Mouse (Mus musculus) Patski (cell line): ENCODE data around the gene Ccdc33. TPM values are rescaled to one million over a fixed set of nuclear protein-coding genes. Genes with fewer than 3 reads are reported as not detected.

ENCODE experiments used
- ATAC-seq: fragments of 100-300 bp; one replicate; pipeline ENCODE4 v1.8.0; 2021
- CTCF ChIA-PET: fragments of 350-600 bp; sonication (Branson Sonifier 250); formaldehyde crosslinking; loops from one replicate; lab custom pipeline; 2022; ENCODE audit warnings: inconsistent platforms; lab: Charles Lee
- POLR2A ChIA-PET: fragments of 350-600 bp; sonication (Branson Sonifier 250); formaldehyde crosslinking; loops from one replicate; lab custom pipeline; 2022; ENCODE audit warnings: antibody characterized with exemption, inconsistent platforms; lab: Charles Lee
- DNase-seq: peaks from one replicate; pipeline ENCODE4 v3.0.0-alpha.2; 2011; ENCODE audit warnings: low read depth, low spot score
- H3K27me3 ChIP-seq: fragments of 371-371 bp; one replicate; pipeline ENCODE4 v1.5.1; 2021
- CTCF ChIP-seq: fragments of 100-300 bp; IDR thresholded peaks from one replicate; pipeline ENCODE4 v1.5.1; 2021
- in situ Hi-C: fragments of 300-500 bp; cut with MboI; formaldehyde crosslinking; loops from 3 replicates; pipeline ENCODE4 v1.11.1; 2018; ENCODE audit warnings: low pct_unique_long_range_greater_than_20kb, mixed read lengths
- polyA plus RNA-seq: library from polyadenylated mRNA; unstranded; gene quantifications from one replicate; pipeline ENCODE4 v1.2.3, GENCODE M21; 2021

Ccdc33 gene
- polyA plus RNA-seq, 1 experiment from 2014 or later, result 0.60 TPM

DNA sequence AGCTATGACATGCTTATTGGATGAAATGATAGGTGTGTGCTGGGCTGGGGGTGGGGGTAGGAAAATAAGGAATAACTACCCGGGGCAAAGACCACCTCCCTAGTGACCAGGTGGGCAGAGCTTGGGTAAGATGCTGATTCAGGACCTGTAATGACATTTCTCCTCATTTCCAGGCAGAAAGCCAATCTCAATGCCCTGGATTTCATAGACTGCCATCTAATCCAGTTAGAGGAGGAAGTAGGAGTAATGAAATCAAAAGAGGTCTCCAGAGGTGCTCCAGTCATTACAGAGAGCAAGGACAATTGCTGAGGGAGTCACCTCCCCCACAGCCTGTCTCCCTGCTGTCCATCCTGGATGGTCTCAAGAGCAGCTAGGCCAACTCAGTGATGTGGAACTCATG lies 58.7 kb downstream of the Ccdc33 start:
- in situ Hi-C loops, result loop anchor here (5.0 kb wide), 1 partner anchor 82 kb away; no protein-coding TSS in a partner anchor
- POLR2A ChIA-PET, result no interaction called here
- ATAC-seq (no peak), DNase-seq (no peak)
- CTCF ChIA-PET, result interaction anchor here (1.4 kb wide), 1 partner anchor 13 kb away, joined by 3 read pairs; no protein-coding TSS in a partner anchor
- TF ChIP-seq CTCF, result no peak
- peaks cover 4% of the 10 kb centered on the region for H3K27me3 ChIP-seq

- DNase-seq, result peak; percentile 86
- CTCF ChIA-PET, result interaction anchor here (1.5 to 10.8 kb wide), 2 partner anchors 151 to 157 kb away, joined by 4 to 107 read pairs; partner anchors contain the start of genes Islr and Islr2
- H3K27me3 ChIP-seq, result no peaks in the 10 kb centered on the region
- peak; percentile 83 for ATAC-seq
- TF ChIP-seq CTCF, result no peak
- in situ Hi-C loops, result loop anchor here (5.0 kb wide), 1 partner anchor 87 kb away; no protein-coding TSS in a partner anchor
- POLR2A ChIA-PET, result interaction anchor here (0.9 to 2.0 kb wide), 2 partner anchors 22 to 88 kb away, joined by 4 to 8 read pairs; no protein-coding TSS in a partner anchor
These were observed 63.0 kb downstream of the Ccdc33 start for GRCm38 (mm10) chr9:58055666-58056065.

- in situ Hi-C loops, result loop anchor here (5.0 kb wide), 1 partner anchor 148 kb away; the partner anchor contains the start of genes Islr and Islr2
- ATAC-seq, result no peak
- no peak for DNase-seq
- no peak for TF ChIP-seq CTCF
- POLR2A ChIA-PET, result interaction anchor here (0.7 to 1.2 kb wide), 2 partner anchors 79 to 275 kb away, joined by 6 read pairs; no protein-coding TSS in a partner anchor
- no peaks in the 10 kb centered on the region for H3K27me3 ChIP-seq
- CTCF ChIA-PET, result interaction anchor here (0.7 to 10.8 kb wide), 3 partner anchors 12 to 153 kb away, joined by 3 to 107 read pairs (median 4); partner anchors contain the start of genes Islr and Islr2
These were observed 64.6 kb downstream of the Ccdc33 start for GRCm38 (mm10) chr9:58054032-58054431.

- ATAC-seq (no peak), DNase-seq (no peak)
- POLR2A ChIA-PET, result interaction anchor here (0.7 to 1.2 kb wide), 2 partner anchors 79 to 275 kb away, joined by 6 read pairs; no protein-coding TSS in a partner anchor
- CTCF ChIA-PET, result interaction anchor here (0.7 to 10.8 kb wide), 3 partner anchors 11 to 153 kb away, joined by 3 to 107 read pairs (median 4); partner anchors contain the start of genes Islr and Islr2
- in situ Hi-C loops, result loop anchor here (5.0 kb wide), 1 partner anchor 149 kb away; the partner anchor contains the start of genes Islr and Islr2
- no peak for TF ChIP-seq CTCF
- H3K27me3 ChIP-seq, result no peaks in the 10 kb centered on the region
These were observed 65.1 kb downstream of the Ccdc33 start for GRCm38 (mm10) chr9:58053544-58053943.

- ChIA-PET POLR2A (interaction anchor here (1.2 kb wide), 1 partner anchor 80 kb away, joined by 6 read pairs; no protein-coding TSS in a partner anchor), CTCF (interaction anchor here (1.3 to 10.8 kb wide), 3 partner anchors 13 to 159 kb away, joined by 3 to 107 read pairs (median 48); partner anchors contain the start of genes Islr and Islr2)
- H3K27me3 ChIP-seq, result no peaks in the 10 kb centered on the region
- peak; percentile 89 for TF ChIP-seq CTCF
- in situ Hi-C loops, result loop anchor here (5.0 kb wide), 1 partner anchor 149 kb away; the partner anchor contains the start of genes Islr and Islr2
- DNase-seq (no peak), ATAC-seq (no peak)
These were observed 65.5 kb downstream of the Ccdc33 start for GRCm38 (mm10) chr9:58053102-58053501.

DNA sequence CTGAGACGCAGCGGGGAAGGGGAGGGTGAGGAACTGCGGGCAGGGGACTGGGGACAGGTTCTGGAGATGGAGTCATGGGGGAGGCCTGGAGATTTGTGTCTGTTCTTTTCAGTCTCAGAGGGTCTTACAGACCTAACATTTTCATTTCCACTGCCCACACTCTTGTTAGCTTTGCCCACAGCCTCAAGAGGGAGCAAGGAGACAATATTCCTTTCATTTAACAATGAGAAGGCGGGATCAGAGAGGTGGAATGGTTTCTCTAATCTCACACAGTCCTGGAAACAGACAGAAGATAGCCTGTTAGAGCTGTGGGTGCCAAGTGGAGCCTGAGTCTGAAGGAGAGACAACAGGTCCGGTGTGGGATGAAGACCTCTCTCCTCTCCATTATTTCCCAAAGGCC lies 66.7 kb downstream of the Ccdc33 start:
- POLR2A ChIA-PET, result interaction anchor here (0.6 to 1.0 kb wide), 2 partner anchors 142 to 162 kb away, joined by 3 to 4 read pairs; no protein-coding TSS in a partner anchor

DNA sequence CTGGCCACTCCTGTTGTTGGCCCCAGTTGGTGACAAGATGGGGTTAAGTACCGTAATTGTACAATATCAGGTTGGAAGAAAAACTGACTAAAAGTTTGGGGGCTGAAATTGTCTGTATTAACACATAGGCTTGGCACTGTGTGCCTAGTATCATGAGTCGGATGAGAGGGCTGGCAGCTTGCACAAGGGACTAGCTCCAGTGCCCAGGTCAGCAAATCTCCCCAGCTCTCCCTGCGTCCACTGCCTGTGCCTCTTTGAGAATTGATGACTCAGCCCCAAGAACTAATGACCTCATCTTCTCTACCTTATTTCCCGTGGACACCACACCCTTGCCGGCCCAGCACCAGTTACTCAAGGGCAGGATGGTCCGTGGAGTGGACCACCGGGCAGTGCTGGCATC lies 68.8 kb downstream of the Ccdc33 start:
- ChIA-PET POLR2A (no interaction called here), CTCF (interaction anchor here (0.7 to 10.8 kb wide), 9 partner anchors 10 to 177 kb away, joined by 3 to 107 read pairs (median 4); partner anchors contain the start of genes Islr and Islr2)
- H3K27me3 ChIP-seq, result no peaks in the 10 kb centered on the region
- peak; percentile 38 for ATAC-seq
- in situ Hi-C loops, result loop anchor here (5.0 kb wide), 1 partner anchor 152 kb away; the partner anchor contains the start of genes Islr and Islr2
- no peak for TF ChIP-seq CTCF
- no peak for DNase-seq

More for the DNA sequence above, 66.7 kb downstream of the Ccdc33 start:
- no peaks in the 10 kb centered on the region for H3K27me3 ChIP-seq
- TF ChIP-seq CTCF, result no peak
- no peak for DNase-seq
- CTCF ChIA-PET, result interaction anchor here (0.9 to 10.8 kb wide), 8 partner anchors 11 to 164 kb away, joined by 3 to 107 read pairs (median 3); partner anchors contain the start of genes Islr, Islr2 and Stra6
- in situ Hi-C loops, result loop anchor here (5.0 kb wide), 1 partner anchor 150 kb away; the partner anchor contains the start of genes Islr and Islr2
- ATAC-seq, result no peak

- ATAC-seq (no peak), DNase-seq (no peak)
- in situ Hi-C loops, result no loop called here
- CTCF ChIA-PET, result interaction anchor here (1.5 to 10.8 kb wide), 5 partner anchors 9 to 164 kb away, joined by 4 to 107 read pairs (median 6); partner anchors contain the start of genes Islr and Islr2
- no peak for TF ChIP-seq CTCF
- H3K27me3 ChIP-seq, result no peaks in the 10 kb centered on the region
- POLR2A ChIA-PET, result no interaction called here
These were observed 69.4 kb downstream of the Ccdc33 start for GRCm38 (mm10) chr9:58049186-58049585.

DNA sequence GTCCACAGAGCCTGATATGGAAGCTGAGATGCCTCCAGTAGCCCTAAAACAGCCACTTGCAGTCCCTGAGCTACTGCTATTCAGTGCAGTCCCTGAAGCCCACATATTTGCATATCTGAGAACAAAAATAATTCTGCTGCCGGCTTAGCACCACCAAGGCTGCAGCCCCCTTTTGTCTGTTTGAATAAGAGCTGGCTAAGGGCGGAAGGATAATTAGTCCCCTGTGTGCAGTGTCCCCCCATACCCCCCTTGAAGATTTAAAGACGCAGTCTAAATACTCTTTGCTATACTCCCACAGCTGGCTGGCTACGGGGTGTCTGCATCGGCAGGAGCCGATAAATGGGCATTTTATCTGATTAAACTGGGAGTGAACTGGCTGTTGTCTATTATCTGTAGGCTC lies 70.0 kb downstream of the Ccdc33 start:
- CTCF ChIA-PET, result interaction anchor here (0.8 to 10.8 kb wide), 5 partner anchors 8 to 232 kb away, joined by 3 to 107 read pairs (median 6); partner anchors contain the start of genes Islr and Islr2
- no peak for DNase-seq

DNA sequence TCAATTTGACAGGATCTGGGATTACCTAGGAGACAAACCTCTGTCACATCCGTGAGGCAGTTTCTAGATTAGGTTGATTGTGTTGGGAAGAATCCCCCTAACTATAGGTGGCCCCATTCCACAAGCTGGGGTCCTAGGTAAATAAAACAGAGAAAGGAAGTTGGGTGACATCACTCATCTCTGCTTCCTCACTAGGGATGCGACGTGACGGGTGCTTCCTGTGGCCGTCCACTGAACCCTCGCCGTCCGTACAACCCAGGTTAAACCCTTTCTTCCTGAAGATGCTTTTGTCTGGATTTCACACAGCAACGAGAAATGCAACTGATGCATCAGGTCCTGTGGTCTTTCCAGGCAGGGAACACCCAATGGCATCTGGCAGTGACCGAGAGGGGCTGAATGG lies 71.6 kb downstream of the Ccdc33 start:
- DNase-seq (no peak), ATAC-seq (no peak)
- no peaks in the 10 kb centered on the region for H3K27me3 ChIP-seq
- CTCF ChIA-PET, result interaction anchor here (6.0 to 10.8 kb wide), 2 partner anchors 7 to 160 kb away, joined by 48 to 107 read pairs; partner anchors contain the start of genes Islr and Islr2
- TF ChIP-seq CTCF, result no peak
- POLR2A ChIA-PET, result no interaction called here
- in situ Hi-C loops, result no loop called here

More for the DNA sequence above, 70.0 kb downstream of the Ccdc33 start:
- POLR2A ChIA-PET, result interaction anchor here (1.1 kb wide), 1 partner anchor 9 kb away, joined by 3 read pairs; no protein-coding TSS in a partner anchor
- ATAC-seq, result no peak
- TF ChIP-seq CTCF, result no peak
- in situ Hi-C loops, result no loop called here
- no peaks in the 10 kb centered on the region for H3K27me3 ChIP-seq
